Mouse (Mus musculus) heart, postnatal 0 days (tissue): ENCODE measurements around the gene Gdf11.

ENCODE experiments used
- CTCF ChIP-seq: IDR thresholded peaks from 2 replicates; pipeline ENCODE4 v1.5.1; 2016; ENCODE audit warnings: antibody characterized with exemption, control low read depth, low read depth
- EP300 ChIP-seq: IDR thresholded peaks from 2 replicates; pipeline ENCODE4 v1.6.1; 2016; ENCODE audit warnings: antibody characterized with exemption, low read depth

DNA sequence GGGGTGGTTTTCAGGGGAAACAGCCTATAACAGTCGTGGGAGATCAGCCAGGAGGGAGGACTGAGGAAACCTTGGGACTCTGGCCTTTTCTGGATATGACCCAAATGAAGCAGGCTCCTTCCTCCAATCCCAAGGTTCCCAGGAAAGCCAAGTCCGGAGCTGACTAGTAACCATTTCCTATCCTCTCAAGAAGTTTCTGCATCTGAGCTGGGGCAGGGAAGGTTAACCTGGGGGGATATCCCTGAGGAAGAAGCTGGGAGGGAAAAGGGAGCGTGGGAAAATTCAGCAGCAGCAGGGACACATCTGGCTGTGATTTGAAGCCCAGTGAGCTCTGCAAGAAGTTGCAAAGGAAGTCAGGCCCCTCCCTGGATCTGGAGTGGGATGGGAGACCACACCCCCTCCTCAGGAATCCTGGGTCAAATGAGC is 29.2 kb upstream of the Gdf11 start:
- no peak for TF ChIP-seq CTCF
- no peak for TF ChIP-seq EP300
